9 mouse cellular contexts compared by ENCODE assay signal in the genomic region with DNA sequence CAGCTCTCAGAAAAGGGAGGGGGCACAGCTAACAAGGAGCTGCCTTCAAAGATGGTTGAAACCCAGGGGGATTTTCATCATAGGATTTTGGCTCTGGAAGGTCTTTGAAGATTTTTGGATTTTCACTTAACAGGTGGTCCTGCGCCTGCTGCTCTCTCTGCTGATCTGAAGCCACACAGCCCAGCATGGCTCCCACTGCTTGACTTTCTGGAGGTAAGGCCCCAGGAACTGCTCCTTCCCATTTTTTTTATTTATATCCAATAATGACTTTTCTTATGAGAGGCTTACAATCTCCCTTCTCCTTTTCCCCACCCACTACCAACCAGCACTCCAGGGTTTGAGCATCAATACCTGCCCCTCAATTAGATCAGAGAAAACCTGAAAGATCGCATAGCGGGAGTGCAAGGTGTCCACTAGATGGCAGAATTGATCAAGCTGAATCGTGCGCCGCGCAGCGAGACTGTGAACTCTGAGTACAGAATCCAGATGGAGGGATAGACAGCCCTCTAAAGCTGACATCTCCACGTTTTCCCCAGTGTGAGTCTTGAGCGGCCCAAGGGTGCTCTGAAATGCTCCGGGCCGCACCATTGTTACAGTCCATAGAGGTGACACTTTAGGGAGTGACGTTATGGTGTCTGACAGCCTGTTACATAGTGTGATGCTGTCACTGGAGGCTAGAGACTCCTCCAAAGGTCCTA.
DNase-seq lines count a peak whose midpoint lies in the region; ATAC-seq lines count a peak whose summit lies in the region.
"Had no signal": no experiment of that assay in that cellular context is flagged by ENCODE, and none has a peak within 500 bp of the region (broad histone marks: within the 10 kb centered on the region; RNA-seq: fewer than 3 reads in every experiment).

No protein-coding gene starts in this region.

- H3K27me3 ChIP-seq in midbrain, embryonic 15.5 days (replicated peaks) = no peaks in the 10 kb centered on the region
- H3K27me3 ChIP-seq: stomach, embryonic 15.5 days had no signal

- peak; percentile 90 for ATAC-seq in midbrain, embryonic 15.5 days (replicated peaks)

- DNase-seq in urinary bladder, adult 18-20 months (ENCODE audit: low spot score in 2 of 2) = peak; percentile 15 to 24
- DNase-seq in urinary bladder, postnatal 10 days (ENCODE audit: low spot score) = no peak
- peak; percentile 64 to 75 for DNase-seq in cerebellum, postnatal 25 days
- DNase-seq in gastrocnemius, postnatal 10 days = peak; percentile 45
- peak; percentile 12 for DNase-seq in kidney, adult 11 months
- DNase-seq in left cerebral cortex, postnatal 4 days = peak; percentile 55
- DNase-seq in testis, postnatal 14 days (ENCODE audit: low spot score) = peak; percentile 35

- intact Hi-C loops in left cerebral cortex, postnatal 4 days (cut with DNase I) = loop anchor here (10.0 kb wide), 5 partner anchors 324 to 1096 kb away; no protein-coding TSS in a partner anchor

- H3K4me1 ChIP-seq in midbrain, embryonic 15.5 days = peaks cover 3% of the 10 kb centered on the region; the same call in 1 of the 2 replicates
- H3K4me1 ChIP-seq: stomach, embryonic 15.5 days had no signal

- no peak overlapping the region for H3K4me3 ChIP-seq in midbrain, embryonic 15.5 days
- H3K4me3 ChIP-seq: stomach, embryonic 15.5 days had no signal

- 7% methylated on average over 13 of the region's 13 CpGs for WGBS in midbrain, embryonic 15.5 days

- H3K4me2 ChIP-seq in midbrain, embryonic 15.5 days = peak overlapping the region; percentile 39
- H3K4me2 ChIP-seq: stomach, embryonic 15.5 days had no signal

- no peak overlapping the region for H3K27ac ChIP-seq in midbrain, embryonic 15.5 days
- H3K27ac ChIP-seq: stomach, embryonic 15.5 days had no signal

- H3K36me3 ChIP-seq in midbrain, embryonic 15.5 days (replicated peaks) = no peaks in the 10 kb centered on the region
- H3K36me3 ChIP-seq: stomach, embryonic 15.5 days had no signal

- H3K9ac ChIP-seq in midbrain, embryonic 15.5 days = no peak overlapping the region
- H3K9ac ChIP-seq: stomach, embryonic 15.5 days had no signal

- H3K9me3 ChIP-seq in midbrain, embryonic 15.5 days = no peaks in the 10 kb centered on the region
- H3K9me3 ChIP-seq: stomach, embryonic 15.5 days had no signal
